Mouse (Mus musculus) lung, embryonic 14.5 days (tissue): ENCODE measurements at regions not wholly inside any gene's neighbourhood (a gene's known extent, or its start where the extent isn't known, plus 50 kb on each side); places are given as distances from the start of the nearest gene placed in this dataset.

ENCODE experiments used
- ATAC-seq: fragments of 200-750 bp; cut with Nextera tagmentation; 2 replicates; pipeline ENCODE4 v1.8.0; 2017; ENCODE audit warnings: mild to moderate bottlenecking, moderate TSS enrichment, moderate library complexity; ENCODE audit not compliant: insufficient read depth
- DNase-seq: peaks from one replicate; pipeline ENCODE4 v3.0.0-alpha.2; 2015
- H3K27ac ChIP-seq: fragments of 300-500 bp; sonication (generic); 2 replicates; pipeline ENCODE4 v1.5.1; 2014; ENCODE audit warnings: low read depth, mild to moderate bottlenecking, moderate library complexity
- H3K27me3 ChIP-seq: fragments of 300-500 bp; sonication (generic); 2 replicates; pipeline ENCODE4 v1.6.1; 2014; ENCODE audit warnings: low read length, control low read depth; ENCODE audit not compliant: insufficient read depth
- H3K36me3 ChIP-seq: fragments of 300-500 bp; sonication (generic); 2 replicates; pipeline ENCODE4 v1.6.1; 2014; ENCODE audit warnings: control low read depth; ENCODE audit not compliant: insufficient read depth
- H3K4me1 ChIP-seq: fragments of 300-500 bp; sonication (generic); 2 replicates; pipeline ENCODE4 v1.6.1; 2014; ENCODE audit warnings: antibody characterized with exemption, control low read depth; ENCODE audit not compliant: insufficient read depth
- H3K4me2 ChIP-seq: fragments of 300-500 bp; sonication (generic); 2 replicates; pipeline ENCODE4 v1.6.1; 2014; ENCODE audit warnings: mild to moderate bottlenecking
- H3K4me3 ChIP-seq: fragments of 300-500 bp; sonication (generic); 2 replicates; pipeline ENCODE4 v1.5.1; 2014; ENCODE audit warnings: low read depth, low read length
- H3K9ac ChIP-seq: fragments of 300-500 bp; sonication (generic); 2 replicates; pipeline ENCODE4 v1.6.1; 2014
- H3K9me3 ChIP-seq: fragments of 300-500 bp; sonication (generic); 2 replicates; pipeline ENCODE4 v1.6.1; 2016; ENCODE audit warnings: low read depth, low read length, control low read depth
- CTCF ChIP-seq: IDR thresholded peaks from 2 replicates; pipeline ENCODE4 v1.5.1; 2016; ENCODE audit warnings: antibody characterized with exemption, low read depth
- WGBS: fragments of 180-500 bp; shearing (Covaris S2); extraction: QIAGEN DNeasy Blood & Tissue Kit; methylation state at CpG from one replicate; pipeline ENCODE4 v1.1.7; 2014; 5-methylcytosine and 5-hydroxymethylcytosine counted together

DNA sequence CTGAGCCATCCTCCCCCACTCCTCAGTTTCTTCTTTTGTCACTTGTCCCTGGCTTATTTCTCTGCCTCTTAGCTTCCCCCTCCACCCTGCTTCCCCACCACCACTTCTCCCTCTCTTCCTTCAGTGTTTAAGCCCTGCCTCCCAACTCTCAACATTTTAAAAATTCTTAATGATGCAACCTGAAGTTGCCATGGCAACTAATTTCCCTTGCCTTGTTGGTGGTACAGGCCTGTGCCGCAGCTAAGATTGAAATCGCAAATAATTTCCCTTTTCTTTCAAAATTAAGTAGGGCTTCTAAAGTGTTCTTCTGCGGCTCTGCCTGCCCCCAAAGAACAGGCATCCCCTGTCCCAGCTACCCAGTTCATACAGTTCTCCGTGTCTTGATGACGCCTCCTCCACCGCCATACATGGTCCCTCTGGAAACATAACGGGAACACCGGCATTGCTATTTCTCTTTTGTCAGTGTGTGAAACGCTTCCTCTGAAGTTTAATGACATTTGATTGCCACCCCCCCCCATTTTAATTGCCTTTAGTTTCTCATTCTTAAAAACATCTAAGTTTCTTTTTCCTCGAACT, 92.6 kb upstream of the Vrk1 start:
- Histone ChIP-seq H3K4me3 (no peak overlapping the region), H3K9ac (no peak overlapping the region), H3K27me3 (no peaks in the 10 kb centered on the region), H3K9me3 (no peaks in the 10 kb centered on the region), H3K4me2 (no peak overlapping the region), H3K36me3 (no peaks in the 10 kb centered on the region), H3K4me1 (no peaks in the 10 kb centered on the region), H3K27ac (no peak overlapping the region)
- ATAC-seq (no peak), DNase-seq (no peak)
- 78% methylated on average over 10 of the region's 10 CpGs for WGBS
- TF ChIP-seq CTCF, result no peak

DNA sequence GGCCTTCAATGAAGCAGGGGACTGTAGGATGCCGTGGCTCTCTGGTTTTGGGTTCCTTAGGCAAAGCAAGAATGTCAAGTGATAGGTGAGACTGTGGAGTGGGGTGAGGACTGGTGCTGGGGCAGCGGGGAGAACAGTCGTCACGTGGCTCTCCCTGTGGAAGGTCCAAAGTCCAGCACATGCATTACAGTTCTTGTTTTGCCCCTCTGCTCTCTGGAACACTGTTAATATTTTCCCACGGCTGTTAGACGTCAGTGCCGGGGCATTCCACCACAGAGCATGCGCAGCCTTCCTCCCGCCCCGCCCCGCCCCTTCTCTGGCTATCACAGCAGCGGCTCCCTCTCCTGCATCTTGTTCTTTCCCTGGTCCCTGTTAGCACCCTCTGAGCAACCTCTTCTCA, 91.3 kb upstream of the Vrk1 start:
- no peaks in the 10 kb centered on the region for H3K4me1 ChIP-seq
- no peaks in the 10 kb centered on the region for H3K36me3 ChIP-seq
- no peak overlapping the region for H3K4me3 ChIP-seq
- no peak overlapping the region for H3K4me2 ChIP-seq
- ATAC-seq, result no peak
- no peak overlapping the region for H3K27ac ChIP-seq
- H3K27me3 ChIP-seq, result no peaks in the 10 kb centered on the region
- no peak for DNase-seq
- no peaks in the 10 kb centered on the region for H3K9me3 ChIP-seq
- WGBS, result 70% methylated on average over 12 of the region's 12 CpGs
- no peak for TF ChIP-seq CTCF
- no peak overlapping the region for H3K9ac ChIP-seq

DNA sequence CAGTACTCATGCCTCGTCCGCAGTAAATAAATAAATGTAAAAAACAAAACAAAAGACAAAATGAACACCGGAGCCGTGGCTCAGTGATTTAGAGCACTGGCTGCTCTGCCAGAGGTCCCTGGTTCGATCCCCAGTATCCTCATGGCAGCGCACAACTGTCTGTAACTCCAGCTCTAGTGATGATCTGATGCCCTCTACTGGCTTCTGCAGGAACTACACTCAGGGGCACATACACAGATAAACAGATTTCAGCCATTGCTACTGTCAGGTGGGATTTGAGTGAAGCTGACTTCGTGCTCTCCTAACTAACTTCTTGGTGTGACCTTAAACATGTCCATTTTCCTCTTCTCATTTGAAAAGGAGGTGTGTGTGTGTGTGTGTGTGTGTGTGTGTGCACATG, 82.8 kb upstream of the Vrk1 start:
- ATAC-seq, result no peak
- no peak overlapping the region for H3K4me2 ChIP-seq
- no peaks in the 10 kb centered on the region for H3K4me1 ChIP-seq
- 95% methylated on average over 7 of the region's 7 CpGs for WGBS
- no peak for DNase-seq
- peaks cover 4% of the 10 kb centered on the region; the same call in 1 of the 2 replicates for H3K9me3 ChIP-seq
- TF ChIP-seq CTCF, result peak; percentile 28; the same call in 1 of the 2 replicates
- no peak overlapping the region for H3K4me3 ChIP-seq
- H3K27ac ChIP-seq, result no peak overlapping the region
- H3K36me3 ChIP-seq, result no peaks in the 10 kb centered on the region
- H3K27me3 ChIP-seq, result no peaks in the 10 kb centered on the region
- no peak overlapping the region for H3K9ac ChIP-seq

- ATAC-seq (no peak), DNase-seq (no peak)
- WGBS, result 42% methylated on average over 12 of the region's 12 CpGs
- Histone ChIP-seq H3K36me3 (no peaks in the 10 kb centered on the region), H3K4me3 (no peak overlapping the region), H3K27me3 (no peaks in the 10 kb centered on the region), H3K9ac (no peak overlapping the region), H3K4me2 (no peak overlapping the region), H3K4me1 (no peaks in the 10 kb centered on the region), H3K9me3 (peaks cover 4% of the 10 kb centered on the region; the same call in 1 of the 2 replicates), H3K27ac (no peak overlapping the region)
- TF ChIP-seq CTCF, result no peak
These were observed 80.5 kb upstream of the Vrk1 start for GRCm38 (mm10) chr12:105929456-105929921.

DNA sequence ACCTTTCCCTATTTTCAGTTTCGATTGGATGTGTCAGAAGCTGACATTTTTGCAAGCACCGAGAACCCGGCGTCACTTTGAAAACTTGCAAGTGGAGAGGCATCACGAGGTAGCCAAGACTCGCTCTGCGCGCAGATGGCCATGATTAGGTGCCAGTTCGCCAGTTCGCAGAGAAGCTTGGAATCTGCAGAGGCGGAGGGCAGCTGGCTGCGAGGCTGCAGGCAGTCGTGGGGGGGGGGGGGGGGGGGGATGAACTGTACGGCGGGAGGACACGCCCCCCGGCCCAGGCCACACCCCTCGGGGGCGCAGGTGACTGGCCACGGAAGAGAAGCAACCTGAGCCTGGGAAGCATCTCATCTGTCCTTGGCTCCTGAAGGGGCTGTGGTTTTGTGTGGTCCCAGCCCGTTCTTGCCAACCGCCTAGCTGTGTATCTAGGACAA, 74.6 kb upstream of the Vrk1 start:
- Histone ChIP-seq H3K36me3 (no peaks in the 10 kb centered on the region), H3K27ac (no peak overlapping the region), H3K4me3 (peak overlapping the region; percentile 17; the same call in 1 of the 2 replicates), H3K4me1 (no peaks in the 10 kb centered on the region), H3K9ac (no peak overlapping the region), H3K4me2 (peak overlapping the region; percentile 53), H3K27me3 (no peaks in the 10 kb centered on the region), H3K9me3 (no peaks in the 10 kb centered on the region)
- no peak for TF ChIP-seq CTCF
- no peak; the same call in 1 of the 2 replicates for ATAC-seq
- DNase-seq, result peak; percentile 33
- WGBS, result 7% methylated on average over 19 of the region's 22 CpGs

DNA sequence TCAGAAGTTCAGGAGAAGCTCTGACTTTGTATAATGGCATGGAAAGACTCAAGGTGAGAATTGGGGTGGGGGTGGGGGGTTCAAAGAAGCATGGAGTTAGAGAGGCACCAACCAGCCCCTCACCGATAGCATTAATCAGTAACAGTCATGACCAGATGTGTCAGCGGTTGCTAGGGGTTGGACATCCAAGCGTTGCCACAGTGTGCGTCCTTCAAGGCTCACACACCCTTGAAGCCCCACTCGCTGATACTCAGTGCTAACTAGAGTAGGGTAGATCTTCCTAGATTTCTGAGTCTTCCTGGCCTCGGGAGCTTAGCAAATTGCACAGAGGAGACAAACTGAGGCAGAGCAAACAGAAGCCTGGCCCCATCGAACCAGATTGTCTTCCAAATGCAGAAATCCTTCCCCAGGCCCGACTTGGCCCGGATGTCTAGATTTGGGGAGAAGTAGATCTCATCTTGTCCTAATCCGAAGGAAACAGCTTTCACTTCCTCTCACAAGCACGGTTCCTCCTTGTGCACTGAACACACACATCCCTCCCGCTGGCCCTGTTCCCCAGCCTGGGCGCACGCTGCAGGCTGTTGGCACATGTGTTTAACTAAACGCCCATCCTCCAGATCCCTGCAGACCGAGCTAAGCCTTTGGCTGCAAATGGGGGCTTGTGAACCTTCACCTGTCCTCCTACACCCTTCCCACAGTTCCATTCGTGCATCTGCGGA, 73.1 kb upstream of the Vrk1 start:
- no peak overlapping the region for H3K27ac ChIP-seq
- 74% methylated on average over 18 of the region's 18 CpGs for WGBS
- H3K36me3 ChIP-seq, result no peaks in the 10 kb centered on the region
- no peaks in the 10 kb centered on the region for H3K4me1 ChIP-seq
- H3K4me2 ChIP-seq, result no peak overlapping the region
- no peak for TF ChIP-seq CTCF
- DNase-seq (no peak), ATAC-seq (no peak)
- no peak overlapping the region for H3K9ac ChIP-seq
- H3K27me3 ChIP-seq, result no peaks in the 10 kb centered on the region
- no peaks in the 10 kb centered on the region for H3K9me3 ChIP-seq
- no peak overlapping the region for H3K4me3 ChIP-seq
